Mouse (Mus musculus) neural tube, embryonic 14.5 days (tissue): Measurements from ENCODE around the gene Prl3a1. TPM values are rescaled to one million over a fixed set of nuclear protein-coding genes. Genes with fewer than 3 reads are reported as not detected.

Source experiments
- ATAC-seq: fragments of 200-750 bp; cut with Nextera tagmentation; 2 replicates; pipeline ENCODE4 v1.8.0; 2017; ENCODE audit warnings: low read depth, mild to moderate bottlenecking, moderate TSS enrichment, moderate library complexity
- H3K27ac ChIP-seq: fragments of 300-500 bp; sonication (generic); 2 replicates; pipeline ENCODE4 v1.5.1; 2014; ENCODE audit warnings: low read depth, mild to moderate bottlenecking, control low read depth, low read length, moderate library complexity, mixed read lengths
- H3K27me3 ChIP-seq: fragments of 300-500 bp; sonication (generic); 2 replicates; pipeline ENCODE4 v1.6.1; 2014; ENCODE audit warnings: low read length; ENCODE audit not compliant: control insufficient read depth, insufficient read depth
- H3K36me3 ChIP-seq: fragments of 300-500 bp; sonication (generic); 2 replicates; pipeline ENCODE4 v1.6.1; 2014; ENCODE audit warnings: low read length, mixed read lengths; ENCODE audit not compliant: control insufficient read depth, insufficient read depth
- H3K4me1 ChIP-seq: fragments of 300-500 bp; sonication (generic); 2 replicates; pipeline ENCODE4 v1.6.1; 2014; ENCODE audit warnings: low read length; ENCODE audit not compliant: control insufficient read depth, insufficient read depth
- H3K4me2 ChIP-seq: fragments of 300-500 bp; sonication (generic); 2 replicates; pipeline ENCODE4 v1.6.1; 2014; ENCODE audit warnings: mild to moderate bottlenecking, low read depth, low read length, control low read depth
- H3K4me3 ChIP-seq: fragments of 300-500 bp; sonication (generic); 2 replicates; pipeline ENCODE4 v1.5.1; 2014; ENCODE audit warnings: low read depth, low read length, control low read depth, mixed read lengths
- H3K9ac ChIP-seq: fragments of 300-500 bp; sonication (generic); replicated peaks from 2 replicates; pipeline ENCODE4 v1.6.1; 2014; ENCODE audit warnings: low read depth, mild to moderate bottlenecking, control low read depth, low read length, mixed read lengths
- H3K9me3 ChIP-seq: fragments of 300-500 bp; sonication (generic); 2 replicates; pipeline ENCODE4 v1.6.1; 2016; ENCODE audit warnings: low read length; ENCODE audit not compliant: control insufficient read depth
- WGBS: fragments of 180-500 bp; shearing (Covaris S2); extraction: QIAGEN DNeasy Blood & Tissue Kit; methylation state at CpG from one replicate; pipeline ENCODE4 v1.1.7; 2014; 5-methylcytosine and 5-hydroxymethylcytosine counted together
- polyA plus RNA-seq: library from polyadenylated mRNA; unstranded; fragments of >200 nt; fragmentation: Nextera tagmentation; extraction: Ambion mirVana; gene quantifications from 2 replicates; pipeline ENCODE4 v1.2.1, GENCODE M21; 2014

Prl3a1 gene
- not detected in 2 replicates for polyA plus RNA-seq

GRCm38 (mm10) chr13:27259136-27259535 lies at the start of gene Prl3a1:
Gene Prl3a1 (plus strand): TSS chr13:27259436.
- Histone ChIP-seq H3K4me1 (no peaks in the 10 kb centered on the region), H3K27ac (no peak within 1 kb of the TSS), H3K36me3 (no peaks in the 10 kb centered on the region), H3K9ac (no peak within 1 kb of the TSS), H3K9me3 (no peaks in the 10 kb centered on the region), H3K27me3 (no peaks in the 10 kb centered on the region), H3K4me2 (no peak within 1 kb of the TSS), H3K4me3 (no peak within 1 kb of the TSS)
- no peak for ATAC-seq
- WGBS, result 93% methylated on average over 4 of the region's 4 CpGs

- Histone ChIP-seq H3K9me3 (no peaks in the 10 kb centered on the region), H3K4me3 (no peak within 1 kb of the TSS), H3K4me2 (no peak within 1 kb of the TSS), H3K9ac (no peak within 1 kb of the TSS), H3K27ac (no peak within 1 kb of the TSS), H3K36me3 (no peaks in the 10 kb centered on the region), H3K4me1 (no peaks in the 10 kb centered on the region), H3K27me3 (no peaks in the 10 kb centered on the region)
- 81% methylated on average over 1 of the region's 1 CpGs for WGBS
- no peak for ATAC-seq
These were observed 17.7 kb upstream of the Prl3a1 start, which contains the start of gene Prl3b1 for GRCm38 (mm10) chr13:27241547-27241946. Gene Prl3b1 (plus strand): TSS chr13:27241847.

- Histone ChIP-seq H3K27me3 (no peaks in the 10 kb centered on the region), H3K9ac (no peak within 1 kb of the TSS), H3K9me3 (no peaks in the 10 kb centered on the region), H3K4me2 (no peak within 1 kb of the TSS), H3K36me3 (no peaks in the 10 kb centered on the region), H3K4me3 (no peak within 1 kb of the TSS), H3K4me1 (no peaks in the 10 kb centered on the region), H3K27ac (no peak within 1 kb of the TSS)
- ATAC-seq, result no peak
- 80% methylated on average over 7 of the region's 7 CpGs for WGBS
These were observed 53.3 kb downstream of the Prl3a1 start, which contains the start of gene Prl6a1 for GRCm38 (mm10) chr13:27312334-27313225. Gene Prl6a1 (plus strand): TSS chr13:27312627.

Other genes with a start within 250 kb of the Prl3a1 start
- not detected in 2 replicates for gene Prl, start 201.9 kb upstream of the Prl3a1 start, polyA plus RNA-seq
- gene Prl3d1, start 165.2 kb upstream of the Prl3a1 start, polyA plus RNA-seq, result not detected in 2 replicates
- gene Prl3d2, start 137.7 kb upstream of the Prl3a1 start, polyA plus RNA-seq, result not detected in 2 replicates
- gene Prl3d3, start 102.6 kb upstream of the Prl3a1 start, polyA plus RNA-seq, result not detected in 2 replicates
- gene Prl3c1, start 62.8 kb upstream of the Prl3a1 start, polyA plus RNA-seq, result not detected in 2 replicates
- not detected in 2 replicates for gene Prl3b1, start 17.6 kb upstream of the Prl3a1 start, polyA plus RNA-seq
- gene Prl6a1, start 53.2 kb downstream of the Prl3a1 start, polyA plus RNA-seq, result not detected in 2 replicates
- gene Prl8a2, start 86.2 kb downstream of the Prl3a1 start, polyA plus RNA-seq, result not detected in 2 replicates
- gene Prl2b1, start 131.4 kb downstream of the Prl3a1 start, polyA plus RNA-seq, result not detected in 2 replicates
- gene Prl8a6, start 179.3 kb downstream of the Prl3a1 start, polyA plus RNA-seq, result not detected in 2 replicates